Mouse (Mus musculus) megakaryocyte, adult 5-6 weeks (primary cell): ENCODE data around the gene Tmem192. TPM values are rescaled to one million over a fixed set of nuclear protein-coding genes. Genes with fewer than 3 reads are reported as not detected.
A peak's percentile ranks its signal among the peaks of the same experiment; 100 is the strongest.

ENCODE experiments used
- ATAC-seq: 2 replicates; pipeline ENCODE4 v1.8.0; 2016; ENCODE audit warnings: mild to moderate bottlenecking, inconsistent platforms; ENCODE audit not compliant: poor library complexity, severe bottlenecking
- total RNA-seq, 2 experiments: library from RNA; stranded (forward) in 1 of 2; stranded (reverse) in 1 of 2; fragments of 153-499, 151-499 nt in 1 of 2; fragments of 221-1000, 200-1000 nt in 1 of 2; gene quantifications; 2 replicates each; pipeline versions ENCODE4 v1.2.3 to v1.2.4; 2015 to 2017

Tmem192 gene
- total RNA-seq (2015) (39.3 and 41.4 TPM in 2 replicates), total RNA-seq (2017) (18.1 and 22.8 TPM in 2 replicates)

- ATAC-seq = peak; percentile 84
These were observed at the start of gene Tmem192 for GRCm38 (mm10) chr8:64946820-64947697. TSS of gene Tmem192 (plus strand) at chr8:64947185.

- ATAC-seq = no peak
These were observed 48.3 kb upstream of the Tmem192 start for GRCm38 (mm10) chr8:64898710-64899109.

- no peak for ATAC-seq
These were observed 46.3 kb upstream of the Tmem192 start for GRCm38 (mm10) chr8:64900645-64901044.

GRCm38 (mm10) chr8:64901527-64902156 is 45.3 kb upstream of the Tmem192 start:
- ATAC-seq = no peak

- no peak for ATAC-seq
These were observed 44.8 kb upstream of the Tmem192 start for GRCm38 (mm10) chr8:64902191-64902590.

GRCm38 (mm10) chr8:64903778-64904177 is 43.2 kb upstream of the Tmem192 start:
- no peak for ATAC-seq

- ATAC-seq = no peak
These were observed 37.0 kb upstream of the Tmem192 start for GRCm38 (mm10) chr8:64910026-64910425.

- no peak for ATAC-seq
These were observed 30.2 kb upstream of the Tmem192 start for GRCm38 (mm10) chr8:64916793-64917192.

GRCm38 (mm10) chr8:64923329-64923728 is 23.7 kb upstream of the Tmem192 start:
- ATAC-seq = no peak

- no peak for ATAC-seq
These were observed 21.2 kb upstream of the Tmem192 start for GRCm38 (mm10) chr8:64925762-64926161.

GRCm38 (mm10) chr8:64926355-64926754 is 20.6 kb upstream of the Tmem192 start:
- ATAC-seq = no peak

GRCm38 (mm10) chr8:64928938-64929337 is 18.0 kb upstream of the Tmem192 start:
- no peak for ATAC-seq

- no peak for ATAC-seq
These were observed 12.0 kb upstream of the Tmem192 start for GRCm38 (mm10) chr8:64934997-64935396.

GRCm38 (mm10) chr8:64941019-64941418 is 6.0 kb upstream of the Tmem192 start:
- no peak for ATAC-seq

- ATAC-seq = peak; percentile 88
These were observed 5.5 kb upstream of the Tmem192 start for GRCm38 (mm10) chr8:64941495-64941894.

GRCm38 (mm10) chr8:64942946-64943345 is 4.0 kb upstream of the Tmem192 start:
- ATAC-seq = no peak

GRCm38 (mm10) chr8:64944831-64945230 is 2.2 kb upstream of the Tmem192 start:
- ATAC-seq = no peak

GRCm38 (mm10) chr8:64945606-64946005 is 1.4 kb upstream of the Tmem192 start:
- ATAC-seq = no peak

GRCm38 (mm10) chr8:64946441-64946819 is 555 bp upstream of the Tmem192 start:
- ATAC-seq = no peak

- ATAC-seq = no peak
These were observed 681 bp downstream of the Tmem192 start for GRCm38 (mm10) chr8:64947698-64948034.

- no peak for ATAC-seq
These were observed 1.4 kb downstream of the Tmem192 start for GRCm38 (mm10) chr8:64948371-64948770.

GRCm38 (mm10) chr8:64952101-64952500 is 5.1 kb downstream of the Tmem192 start:
- no peak for ATAC-seq
